Mouse (Mus musculus) granulocyte monocyte progenitor cell, adult 5-6 weeks (primary cell): Measurements from ENCODE around the gene Fam155a. TPM values are rescaled to one million over a fixed set of nuclear protein-coding genes. Genes with fewer than 3 reads are reported as not detected.
"Not testable (repeated sequence)": the region's sequence is repeated elsewhere in the genome, so short reads cannot be mapped to it uniquely, and the experiment has no call there.

Experiments used
- ATAC-seq: replicated peaks from 2 replicates; pipeline ENCODE4 v1.8.0; 2016; ENCODE audit warnings: mild to moderate bottlenecking, moderate TSS enrichment, inconsistent platforms; ENCODE audit not compliant: poor library complexity, severe bottlenecking
- total RNA-seq, 2 experiments: library from RNA; stranded (forward) in 1 of 2; stranded (reverse) in 1 of 2; fragments of 200-712, 200-1000 nt in 1 of 2; fragments of >200 nt in 1 of 2; fragmentation: Nextera tagmentation in 1 of 2; gene quantifications; 2 replicates each; pipeline ENCODE4 v1.2.3; 2014 to 2017

Gene Fam155a
- total RNA-seq, 2 experiments from 2014 or later, result not detected

DNA sequence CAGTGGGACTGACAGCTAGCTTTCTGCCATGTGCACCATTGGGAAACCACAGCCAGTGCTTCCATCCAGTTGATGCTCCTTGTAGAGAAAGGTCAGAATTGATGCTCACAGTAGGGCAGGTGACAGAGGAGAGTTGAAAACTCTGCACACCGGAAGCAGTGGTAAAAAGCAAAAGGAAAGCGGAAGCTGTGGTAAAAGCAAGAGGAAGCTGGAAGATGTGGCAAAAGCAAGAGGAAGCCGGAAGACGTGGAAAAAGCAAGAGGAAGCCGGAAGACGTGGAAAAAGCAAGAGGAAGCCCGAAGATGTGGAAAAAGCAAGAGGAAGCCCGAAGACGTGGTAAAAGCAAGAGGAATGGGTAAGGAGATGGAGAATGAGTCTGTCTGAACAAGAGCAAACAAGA lies 354.8 kb downstream of the Fam155a start:
- peak; percentile 76 for ATAC-seq

DNA sequence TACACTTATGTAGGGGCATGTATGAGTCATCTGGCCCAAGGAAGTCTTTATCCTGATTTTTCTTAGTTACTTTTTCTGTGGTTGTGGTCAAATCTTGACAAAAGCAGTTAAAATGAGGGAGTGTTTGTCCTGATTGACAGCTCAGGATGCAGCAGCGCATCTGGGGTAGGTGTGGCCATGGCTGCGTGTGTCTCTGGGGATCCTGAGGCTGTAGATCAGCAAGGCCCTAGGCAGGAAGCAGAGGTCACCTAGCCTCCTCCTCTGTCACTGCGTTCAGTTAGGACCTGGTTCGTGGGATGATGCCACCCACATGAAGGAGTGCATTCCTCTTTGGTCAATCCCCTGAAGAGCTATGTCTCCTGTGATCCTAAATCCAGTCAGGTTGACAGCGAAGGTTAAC lies 362.5 kb downstream of the Fam155a start:
- peak; percentile 20; the same call in 1 of the 2 replicates for ATAC-seq

DNA sequence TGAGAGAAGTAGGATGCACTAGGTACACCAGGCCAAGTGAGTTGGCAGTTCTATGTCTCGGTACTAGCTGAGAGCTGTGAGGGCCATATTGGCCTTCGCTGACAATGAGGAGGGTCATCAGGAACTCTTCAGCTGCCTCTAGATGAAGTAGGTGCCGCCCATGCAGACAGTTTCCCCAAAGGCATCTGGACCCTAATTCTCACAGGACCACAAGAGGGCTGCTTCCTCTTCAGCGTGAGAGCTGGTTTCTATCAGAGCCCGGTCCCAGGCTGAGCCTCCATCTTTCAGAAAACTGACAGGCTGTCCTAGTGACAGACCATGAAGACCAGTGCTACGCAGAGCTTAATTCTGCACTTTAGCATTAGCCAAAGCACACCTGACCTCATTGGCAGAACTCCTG lies 364.8 kb downstream of the Fam155a start:
- peak; percentile 64 for ATAC-seq

DNA sequence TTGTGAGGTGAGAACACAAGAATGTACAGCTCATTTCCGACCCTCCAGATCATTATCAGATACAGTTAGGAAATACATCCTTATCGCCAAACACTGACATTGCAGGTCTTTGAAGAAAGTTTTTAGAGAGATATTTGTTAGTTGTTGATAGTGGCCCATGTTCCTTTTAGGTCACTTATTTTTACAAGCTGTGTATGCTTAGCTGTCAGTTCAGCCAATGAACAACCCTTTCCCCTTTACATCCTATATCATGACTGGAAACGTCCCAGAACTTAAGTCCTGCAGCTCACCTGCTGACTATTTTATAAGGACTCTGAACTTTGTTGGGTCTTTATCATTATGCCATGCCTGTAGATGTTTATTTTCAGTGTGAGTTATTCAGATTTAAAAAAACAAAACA lies 366.3 kb downstream of the Fam155a start:
- ATAC-seq, result no peak

GRCm38 (mm10) chr8:9402393-9402792 lies 368.6 kb downstream of the Fam155a start:
- ATAC-seq, result peak; percentile 67

DNA sequence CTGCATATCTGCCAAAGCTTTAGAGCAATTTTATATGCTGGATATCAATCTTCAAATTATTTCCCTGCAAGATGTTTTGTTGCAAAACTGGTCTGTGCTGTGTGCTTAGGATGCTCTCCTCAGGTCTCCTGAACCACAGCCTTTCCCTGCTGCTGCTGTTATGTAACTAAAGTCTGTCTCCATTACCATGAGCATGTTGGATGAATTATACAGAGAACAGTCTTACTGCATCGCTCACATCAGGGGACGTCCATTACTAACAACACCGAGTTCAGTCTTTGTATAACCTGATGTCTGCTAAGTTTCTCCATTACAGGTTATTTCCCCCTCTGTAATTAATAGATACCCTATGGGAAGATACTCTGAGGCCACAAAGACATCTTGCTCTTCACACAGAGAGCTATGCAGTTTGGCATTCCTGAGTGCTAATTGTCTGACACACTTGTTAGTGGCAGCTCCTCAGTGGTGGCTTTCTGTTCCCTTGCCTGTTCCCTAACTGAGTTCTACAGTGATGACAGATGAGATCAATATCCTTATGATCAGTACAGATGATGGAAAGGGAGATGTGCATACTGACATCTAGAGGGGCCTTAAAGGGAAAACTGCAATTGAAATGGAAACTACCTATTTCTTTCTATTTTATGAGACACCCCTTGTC lies 372.2 kb downstream of the Fam155a start:
- no peak for ATAC-seq

DNA sequence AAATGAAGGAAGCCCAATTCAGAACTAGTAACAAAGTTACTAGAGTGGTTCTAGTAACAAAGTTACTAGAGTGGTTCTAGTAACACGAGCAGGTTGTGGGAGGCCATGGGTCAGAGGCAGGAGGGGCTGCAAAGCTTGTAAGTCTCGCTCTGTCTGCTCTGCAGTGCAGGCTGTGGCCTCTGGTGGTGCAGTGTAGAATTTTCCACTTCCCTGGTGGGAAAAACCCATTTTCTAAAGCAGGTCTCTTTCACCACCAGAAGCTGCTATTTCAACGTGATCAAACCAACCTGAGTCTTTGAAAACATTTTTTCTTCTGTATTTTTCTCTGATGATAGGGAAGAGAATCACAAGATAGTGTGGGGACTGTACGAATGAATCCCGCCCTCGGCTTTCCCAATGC lies 372.9 kb downstream of the Fam155a start:
- ATAC-seq, result no peak

GRCm38 (mm10) chr8:9394670-9395069 lies 376.3 kb downstream of the Fam155a start:
- no peak for ATAC-seq

GRCm38 (mm10) chr8:9393246-9393645 lies 377.7 kb downstream of the Fam155a start:
- peak; percentile 53 for ATAC-seq

- ATAC-seq, result not testable (repeated sequence)
Measured at GRCm38 (mm10) chr8:9390229-9390628, 380.7 kb downstream of the Fam155a start.

DNA sequence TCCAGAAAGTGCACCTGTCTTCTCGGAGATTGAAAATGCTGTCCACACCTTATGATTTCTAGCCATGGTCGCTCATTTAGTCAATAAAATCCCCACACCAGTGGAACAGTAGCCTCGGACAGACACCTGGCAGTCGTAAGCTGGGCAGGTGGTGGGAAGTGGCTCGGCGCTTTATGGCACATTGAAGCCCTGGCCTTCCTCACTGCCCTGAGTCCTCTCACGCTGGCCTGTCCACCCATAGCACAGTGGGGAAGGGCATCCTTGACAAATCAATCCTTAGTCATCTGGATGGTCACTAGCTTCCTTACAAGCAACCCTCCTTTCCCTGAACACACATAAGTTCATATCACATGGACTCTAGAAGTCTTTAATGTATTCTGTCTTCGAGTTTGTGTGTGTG lies 401.8 kb downstream of the Fam155a start:
- ATAC-seq, result no peak

- no peak for ATAC-seq
Measured at GRCm38 (mm10) chr8:9367721-9368120, 403.2 kb downstream of the Fam155a start.

DNA sequence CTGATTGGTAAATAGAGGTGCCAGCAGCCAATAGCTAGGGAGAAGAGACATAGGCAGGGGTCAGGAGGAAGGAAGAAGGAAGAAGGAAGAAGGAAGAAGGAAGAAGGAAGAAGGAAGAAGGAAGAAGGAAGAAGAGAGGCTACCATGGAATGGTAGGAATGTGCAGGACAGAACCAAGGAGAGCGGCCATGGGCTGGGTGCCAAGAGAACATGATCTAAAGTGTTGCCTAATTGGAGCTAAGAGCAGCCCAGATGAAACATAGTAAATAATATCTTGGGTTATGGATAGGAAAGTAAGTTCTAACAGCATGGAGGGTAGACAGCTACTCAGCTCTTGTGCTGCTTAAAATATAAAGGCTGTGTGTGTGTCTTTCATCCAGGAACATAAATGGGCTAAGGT lies 405.6 kb downstream of the Fam155a start:
- no peak for ATAC-seq

DNA sequence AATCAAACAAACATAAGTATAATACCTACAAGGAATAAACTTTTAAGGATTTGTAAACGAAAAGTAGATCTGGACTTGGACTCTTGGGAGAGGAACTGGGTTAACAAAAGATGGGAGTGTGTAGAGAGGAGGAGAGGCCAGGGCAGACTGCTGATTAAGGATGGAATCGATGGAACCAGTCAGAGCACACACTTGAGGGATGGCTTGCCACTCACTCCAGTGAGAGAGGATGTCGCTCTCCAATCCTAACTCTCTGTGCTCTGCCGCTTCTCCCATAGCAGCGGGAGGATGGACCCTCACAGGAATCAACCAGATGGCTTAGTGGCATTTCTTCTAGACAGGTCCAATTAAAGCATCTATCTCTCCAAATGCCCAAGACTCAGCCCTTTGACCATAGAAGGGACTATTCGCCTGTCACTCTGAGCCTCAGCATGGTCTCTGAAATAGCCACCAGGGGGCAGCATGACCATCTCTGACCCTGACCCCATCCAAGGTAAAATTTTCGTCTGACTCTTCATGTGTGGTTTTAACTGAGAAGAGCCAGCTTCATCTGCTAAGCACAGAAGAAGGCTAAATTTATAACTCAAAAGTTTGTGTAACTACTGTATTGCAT lies 422.3 kb downstream of the Fam155a start:
- ATAC-seq, result peak; percentile 87

DNA sequence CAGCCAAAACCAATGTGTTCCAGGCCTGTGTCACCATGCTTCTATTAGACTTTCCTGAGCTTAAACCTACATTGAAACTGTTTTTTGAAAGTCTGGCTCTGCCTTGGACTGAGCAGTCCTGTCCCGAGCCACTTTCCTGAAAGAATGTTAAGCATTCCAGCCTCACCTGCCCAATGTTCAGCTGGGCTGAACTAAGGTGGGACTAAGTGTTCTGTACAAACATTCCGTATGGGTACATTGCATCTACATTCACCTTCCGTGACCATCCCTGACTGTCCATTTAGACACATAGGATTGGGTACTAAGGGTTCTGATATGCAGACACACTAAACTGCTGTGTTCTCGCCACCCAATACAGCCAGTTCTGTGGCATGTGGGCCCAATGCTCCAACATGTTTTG lies 423.8 kb downstream of the Fam155a start:
- no peak for ATAC-seq

GRCm38 (mm10) chr8:9344136-9344535 lies 426.8 kb downstream of the Fam155a start:
- no peak for ATAC-seq

DNA sequence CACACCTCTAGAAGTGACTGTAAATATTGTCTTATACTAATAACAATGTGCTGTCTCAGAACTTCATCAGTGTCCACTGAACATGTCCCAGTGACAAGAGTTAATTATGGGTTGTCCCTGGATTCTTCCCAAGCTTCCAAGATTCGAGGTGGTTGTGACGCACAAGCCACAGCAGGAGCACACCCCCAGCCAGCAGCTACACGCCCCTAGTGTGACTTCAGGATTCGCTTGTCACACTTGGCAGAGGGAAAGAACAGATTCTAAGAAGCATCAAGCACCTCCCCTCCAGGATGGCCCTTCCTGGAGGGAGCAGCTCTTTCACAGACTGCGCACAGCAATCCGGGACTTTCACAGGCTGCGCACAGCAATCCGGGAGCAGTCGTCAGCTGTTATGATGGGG lies 428.0 kb downstream of the Fam155a start:
- ATAC-seq, result no peak

- no peak for ATAC-seq
Measured at GRCm38 (mm10) chr8:9342593-9342992, 428.4 kb downstream of the Fam155a start.

DNA sequence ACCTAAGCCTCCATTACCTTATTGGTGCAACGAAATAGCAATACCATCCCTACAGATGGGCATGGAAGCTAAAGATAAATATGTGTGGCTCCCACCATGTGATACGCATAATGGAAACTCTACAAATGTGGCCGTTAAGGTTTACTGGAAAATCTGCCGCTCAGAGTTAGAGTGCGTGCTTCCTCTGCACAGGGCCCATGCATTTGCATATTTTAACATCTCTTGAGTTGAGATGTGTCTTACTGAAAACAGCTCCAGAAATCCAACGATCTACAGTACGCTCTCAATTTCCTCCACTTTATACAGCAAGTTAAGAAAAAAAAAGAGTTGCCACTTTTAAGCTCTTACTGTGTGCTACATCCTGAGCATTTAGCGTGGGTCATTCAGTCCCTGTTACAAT lies 433.1 kb downstream of the Fam155a start:
- ATAC-seq, result no peak

DNA sequence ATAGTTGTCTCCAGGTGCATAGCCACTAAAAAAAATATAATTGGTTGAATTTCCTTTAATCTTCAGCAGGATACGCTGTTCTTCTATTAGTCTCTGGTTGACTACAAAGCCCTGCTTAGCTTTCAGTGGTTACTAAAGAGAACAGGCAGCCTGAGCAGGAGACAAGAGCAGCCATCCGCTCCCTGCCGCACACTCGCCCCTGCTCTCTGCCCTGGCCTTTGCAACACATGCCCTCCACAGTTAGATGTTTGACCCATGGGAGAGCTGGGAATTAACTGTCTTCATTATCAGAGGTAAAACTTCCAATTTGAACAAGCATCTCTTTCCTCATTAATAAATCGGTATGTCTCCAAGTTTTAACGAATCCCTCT lies 435.0 kb downstream of the Fam155a start:
- ATAC-seq, result no peak

DNA sequence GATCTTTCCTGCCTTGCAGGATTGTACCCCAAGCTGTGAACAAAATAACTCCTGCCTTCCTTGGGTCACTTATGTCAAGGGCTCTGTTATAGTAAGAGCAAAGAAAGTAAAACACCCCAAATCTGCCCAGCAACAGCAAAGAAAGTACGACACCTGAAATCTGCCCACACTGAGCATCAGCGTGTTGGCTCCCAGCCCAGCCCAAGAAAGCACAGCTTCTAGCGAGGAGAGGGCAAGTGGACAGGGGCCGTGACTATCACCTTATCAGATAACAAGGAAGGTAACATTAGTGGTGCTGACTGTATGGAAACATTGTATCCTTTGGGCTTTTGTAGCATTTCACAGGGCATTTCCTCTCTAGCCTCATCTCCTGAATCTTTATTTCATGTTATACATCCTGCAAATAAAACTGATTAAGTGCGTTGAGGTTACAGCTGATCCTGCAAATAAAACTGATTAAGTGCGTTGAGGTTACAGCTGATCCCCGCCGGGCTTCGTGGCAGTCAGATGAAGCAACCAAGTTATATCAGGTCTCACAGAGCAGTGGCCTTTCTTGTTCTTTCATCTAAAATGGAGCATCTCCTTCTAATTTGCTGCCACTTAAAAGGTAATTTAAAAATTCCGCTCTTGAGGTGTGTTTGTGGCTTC lies 435.6 kb downstream of the Fam155a start:
- ATAC-seq, result no peak

- no peak for ATAC-seq
Measured at GRCm38 (mm10) chr8:9332766-9333165, 438.2 kb downstream of the Fam155a start.
